Mouse (Mus musculus): ENCODE data around the gene Bcl7c.
"Not testable (repeated sequence)": the region's sequence is repeated elsewhere in the genome, so short reads cannot be mapped to it uniquely, and the experiment has no call there.

Gene Bcl7c

GRCm38 (mm10) chr7:127681888-127682553 is 26.7 kb downstream of the Bcl7c start:
- no peak for DNase-seq

DNA sequence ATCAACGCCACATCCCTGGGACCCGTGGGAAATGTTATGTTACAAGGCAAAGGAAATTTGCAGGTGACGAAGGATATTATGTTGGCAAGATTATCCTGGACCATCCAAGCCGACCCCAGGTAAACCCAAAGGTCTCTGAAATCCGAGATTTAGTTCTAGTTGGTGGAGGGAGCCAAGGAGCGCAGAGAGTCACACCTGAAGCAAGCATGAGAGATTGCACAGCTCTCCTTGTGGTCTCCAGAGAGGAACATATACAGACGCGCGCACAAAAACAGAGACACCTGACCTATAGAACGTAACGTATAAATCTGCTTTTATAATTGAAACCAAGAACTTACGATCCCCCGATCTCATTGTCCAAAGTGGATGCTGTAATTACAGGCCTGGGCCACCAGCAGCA is 28.2 kb downstream of the Bcl7c start:
- DNase-seq, result no peak

- DNase-seq, result no peak
Observed at GRCm38 (mm10) chr7:127678811-127679210, 29.9 kb downstream of the Bcl7c start.

GRCm38 (mm10) chr7:127677609-127678008 is 31.1 kb downstream of the Bcl7c start:
- DNase-seq, result no peak

DNA sequence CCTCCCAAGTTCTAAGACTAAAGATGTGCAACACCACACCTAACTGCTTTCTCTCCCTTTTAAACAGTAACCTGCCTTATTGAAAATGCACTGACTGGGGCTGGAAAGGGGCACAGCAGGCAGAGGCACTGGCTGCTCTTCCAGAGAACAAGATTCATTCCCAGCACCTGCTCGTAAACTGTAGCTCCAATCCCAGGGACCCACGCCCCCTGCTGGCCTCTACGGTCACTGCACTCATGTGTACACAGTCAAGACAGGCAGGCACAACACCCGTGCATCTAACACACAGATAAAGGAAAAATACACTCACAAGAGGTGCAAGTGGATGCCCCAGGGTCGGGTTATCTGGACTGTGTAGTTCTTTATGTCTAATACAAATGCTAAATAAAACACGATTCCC is 31.7 kb downstream of the Bcl7c start:
- no peak for DNase-seq

DNA sequence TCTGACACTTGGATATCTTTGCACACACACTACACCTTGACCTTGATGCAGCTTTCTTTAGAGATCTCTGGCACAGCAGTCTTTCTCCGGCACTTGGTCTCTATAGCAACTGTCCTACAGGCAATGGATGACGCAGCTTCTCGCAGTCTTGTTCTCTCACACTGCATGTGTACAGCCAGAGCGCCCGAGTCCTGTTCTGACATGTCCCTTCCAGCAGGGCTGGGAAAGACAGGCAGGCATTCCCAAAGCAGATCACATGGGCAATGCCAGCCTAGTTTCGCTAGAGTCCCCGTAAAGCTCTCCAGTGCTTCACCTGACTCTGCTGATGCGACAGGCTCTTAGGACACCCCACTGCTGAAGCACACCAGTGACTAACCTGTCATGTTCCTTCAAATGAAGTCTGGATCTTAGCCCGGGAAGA is 33.3 kb downstream of the Bcl7c start:
- DNase-seq, result peak; percentile 26

GRCm38 (mm10) chr7:127674977-127675376 is 33.8 kb downstream of the Bcl7c start:
- DNase-seq, result peak; percentile 86

GRCm38 (mm10) chr7:127672776-127673175 is 36.0 kb downstream of the Bcl7c start:
- no peak for DNase-seq

DNA sequence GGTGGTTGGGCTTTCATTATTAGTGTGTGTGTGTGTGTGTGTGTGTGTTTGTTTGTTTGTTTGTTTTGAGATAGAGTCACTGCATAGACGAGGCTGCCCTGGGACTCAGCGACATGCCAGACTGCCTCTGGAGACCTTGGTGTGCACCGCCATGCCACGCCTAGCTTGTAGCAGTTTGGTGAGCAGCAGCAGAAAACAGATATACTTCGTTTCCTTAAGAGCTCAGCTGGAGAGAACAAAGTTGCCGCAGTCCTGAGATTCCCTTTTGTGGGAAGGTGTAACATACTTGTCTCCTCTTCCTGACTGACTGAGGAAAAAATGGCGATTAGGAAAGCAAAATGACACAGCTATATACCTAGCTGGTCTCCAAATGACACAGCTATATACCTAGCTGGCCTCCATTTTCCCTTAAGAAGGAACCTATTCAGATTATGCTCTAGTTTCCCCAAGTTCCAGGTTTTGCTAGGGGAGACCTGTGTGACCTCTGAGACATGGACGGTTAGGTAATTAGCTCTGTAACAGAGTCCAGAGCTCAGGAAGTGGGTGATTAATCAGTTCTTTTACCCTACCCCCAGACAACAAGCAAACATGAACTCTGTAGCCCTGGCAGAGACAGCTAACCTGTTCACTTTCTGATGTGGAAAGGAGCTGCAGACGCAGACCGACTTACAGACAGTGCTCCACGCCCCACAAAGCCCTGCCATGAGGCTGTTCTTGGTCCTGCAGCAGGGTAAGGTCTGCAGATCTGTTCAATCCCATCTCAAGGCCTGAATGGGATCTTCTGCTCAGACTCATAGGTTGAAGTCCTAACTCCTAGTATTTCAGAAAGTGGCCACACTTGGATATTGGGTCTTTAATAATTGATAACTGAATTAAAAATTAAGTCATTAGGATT is 36.6 kb downstream of the Bcl7c start:
- no peak for DNase-seq

DNA sequence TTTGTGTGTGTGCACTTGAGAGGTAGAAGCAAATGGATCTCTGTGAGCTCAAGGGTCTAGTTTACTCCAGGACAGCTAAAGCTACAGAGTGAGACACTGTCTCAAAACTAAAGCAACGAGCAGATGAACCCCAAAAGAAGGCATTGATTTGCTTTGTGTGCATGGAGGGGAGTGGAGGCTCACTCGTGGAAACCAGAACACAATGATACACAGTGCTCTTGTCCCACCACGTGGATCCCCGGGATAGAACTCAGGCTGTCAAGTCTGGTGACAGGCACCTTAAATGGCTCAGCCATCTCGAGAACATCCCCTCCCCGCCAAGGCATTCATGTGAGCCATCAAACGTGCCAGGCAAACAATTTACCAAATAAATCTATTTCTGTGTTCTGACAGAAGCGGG is 41.6 kb downstream of the Bcl7c start:
- peak; percentile 32 for DNase-seq

DNA sequence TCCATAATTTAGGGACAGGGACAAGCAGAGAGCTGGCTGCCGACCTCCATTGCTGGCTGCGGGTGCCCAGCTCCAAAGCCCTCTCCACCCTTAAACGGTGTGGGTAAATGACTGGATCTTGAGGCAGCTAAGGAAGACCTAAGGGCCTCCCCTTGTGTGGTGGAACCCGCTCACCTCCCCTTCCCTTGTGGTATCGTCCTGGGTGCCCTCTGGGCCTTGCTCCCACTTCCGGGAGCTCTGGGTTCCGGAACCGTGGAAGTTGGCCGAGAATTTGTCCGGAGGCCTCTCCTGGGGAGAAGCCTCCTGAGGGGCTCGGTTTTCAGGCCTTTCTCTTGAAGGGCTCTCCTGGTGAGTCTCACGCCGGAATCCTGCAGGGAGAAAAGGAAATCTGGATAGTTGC is 42.1 kb downstream of the Bcl7c start:
- no peak for DNase-seq

- DNase-seq, result no peak
Observed at GRCm38 (mm10) chr7:127666066-127666654, 42.6 kb downstream of the Bcl7c start.

DNA sequence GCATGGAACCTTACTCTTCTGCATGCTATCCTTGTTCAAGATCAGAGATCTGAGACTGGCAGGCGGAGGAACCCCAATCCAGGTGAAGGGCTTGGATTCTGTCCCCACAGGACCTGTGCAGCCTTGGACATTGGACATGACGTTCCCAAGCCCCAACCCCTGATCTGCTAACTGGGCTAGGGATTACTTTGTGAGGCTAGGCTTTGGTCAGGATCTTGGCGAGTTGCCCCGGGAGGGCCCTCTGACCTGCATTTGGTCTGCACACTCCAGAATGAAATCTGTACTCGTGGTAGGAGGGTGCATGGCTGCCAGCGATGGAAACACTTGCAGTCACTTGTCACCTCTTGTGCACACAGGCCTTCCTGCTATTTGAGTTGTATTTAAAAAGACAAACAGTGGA is 45.8 kb downstream of the Bcl7c start:
- DNase-seq, result no peak

GRCm38 (mm10) chr7:127661833-127662232 is 46.9 kb downstream of the Bcl7c start:
- DNase-seq, result no peak

GRCm38 (mm10) chr7:127660882-127661281 is 47.9 kb downstream of the Bcl7c start:
- no peak for DNase-seq

DNA sequence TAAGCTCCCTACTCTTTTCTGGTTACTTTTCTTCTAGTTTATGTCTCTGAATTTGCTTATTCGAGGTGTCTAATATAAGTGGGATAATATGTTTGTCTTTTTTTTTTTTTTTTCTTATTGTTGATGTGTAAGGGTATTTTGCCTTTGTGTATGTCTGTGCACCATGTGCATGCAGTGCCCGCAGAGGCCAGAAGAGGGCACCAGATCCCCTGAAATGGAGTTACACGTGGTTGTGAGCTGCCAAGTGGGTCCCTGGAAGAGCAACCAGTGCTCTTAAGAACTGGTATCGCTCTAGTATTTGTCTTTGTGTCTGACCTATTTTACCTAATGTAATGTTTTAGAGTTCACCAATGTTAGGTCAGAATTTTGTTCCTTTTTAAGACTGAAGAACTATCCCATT is 51.8 kb downstream of the Bcl7c start:
- DNase-seq, result no peak

DNA sequence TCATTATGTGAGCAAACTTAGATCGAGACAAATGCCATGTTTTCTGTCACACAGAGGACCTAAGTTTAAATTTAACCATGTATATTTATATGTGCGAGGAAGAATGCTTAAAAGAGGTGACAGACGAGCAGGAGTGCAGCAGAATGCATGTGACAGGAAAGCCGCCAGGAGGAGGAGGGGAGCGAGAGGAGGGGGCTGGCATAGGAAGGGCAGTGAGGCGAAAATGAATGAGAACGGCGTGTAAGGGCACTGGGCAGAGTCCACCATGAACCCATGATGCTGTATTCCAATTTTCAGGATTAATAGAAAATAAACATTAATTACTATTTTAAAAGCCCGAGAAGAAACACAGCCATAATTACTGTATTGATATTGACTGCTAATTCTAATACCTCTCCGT is 54.4 kb downstream of the Bcl7c start:
- DNase-seq, result no peak

- DNase-seq, result no peak
Observed at GRCm38 (mm10) chr7:127652050-127652449, 56.7 kb downstream of the Bcl7c start.

DNA sequence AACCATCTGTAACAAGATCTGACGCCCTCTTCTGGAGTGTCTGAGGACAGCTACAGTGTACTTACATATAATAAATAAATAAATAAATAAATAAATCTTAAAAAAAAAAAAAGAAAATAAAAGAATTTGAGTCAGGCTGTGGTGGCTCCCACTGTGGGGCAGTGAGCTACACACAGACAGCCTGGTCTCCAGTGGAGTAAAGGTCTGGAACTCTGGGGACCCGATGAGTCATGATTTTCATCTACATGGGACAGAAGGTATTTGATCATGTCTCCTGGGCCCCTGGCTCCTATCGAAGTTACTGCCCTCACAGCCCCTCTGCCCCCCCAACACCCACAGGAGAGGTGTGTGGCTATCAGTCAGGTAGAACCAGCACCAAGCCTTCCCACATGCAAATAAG is 57.1 kb downstream of the Bcl7c start:
- DNase-seq, result no peak

- DNase-seq, result no peak
Observed at GRCm38 (mm10) chr7:127649206-127649605, 59.5 kb downstream of the Bcl7c start.

DNA sequence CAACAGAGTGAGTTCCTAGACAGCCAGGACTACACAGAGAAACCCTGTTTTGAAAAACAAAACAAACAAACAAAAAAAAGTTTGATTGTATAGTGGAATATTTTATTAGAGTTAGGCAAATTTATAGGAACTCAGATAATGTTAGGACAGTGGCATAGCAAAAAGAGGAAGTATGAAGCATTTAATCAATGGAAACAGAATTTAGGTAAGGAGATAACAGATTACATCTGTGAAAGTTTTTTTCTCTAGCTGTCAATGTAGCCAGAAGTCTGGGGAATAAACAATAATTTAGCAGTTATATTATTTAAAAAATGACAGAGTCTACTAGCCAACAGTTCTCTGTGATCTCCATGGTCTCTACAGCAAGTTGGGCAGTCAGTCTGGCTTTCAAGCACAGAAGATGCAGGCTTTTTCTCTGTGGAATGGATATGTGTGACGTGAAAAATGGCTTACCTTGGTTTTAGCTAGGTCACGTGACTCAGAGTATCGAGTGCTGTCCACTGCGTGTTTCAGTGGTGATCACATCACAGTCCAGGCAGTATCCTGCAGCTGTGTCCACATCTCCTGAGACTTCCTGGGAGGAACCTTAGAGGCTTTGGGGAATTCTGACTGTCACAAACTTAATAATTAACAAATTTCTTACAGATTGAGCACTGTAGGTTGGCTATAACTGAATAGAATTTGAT is 60.1 kb downstream of the Bcl7c start:
- DNase-seq, result no peak

DNA sequence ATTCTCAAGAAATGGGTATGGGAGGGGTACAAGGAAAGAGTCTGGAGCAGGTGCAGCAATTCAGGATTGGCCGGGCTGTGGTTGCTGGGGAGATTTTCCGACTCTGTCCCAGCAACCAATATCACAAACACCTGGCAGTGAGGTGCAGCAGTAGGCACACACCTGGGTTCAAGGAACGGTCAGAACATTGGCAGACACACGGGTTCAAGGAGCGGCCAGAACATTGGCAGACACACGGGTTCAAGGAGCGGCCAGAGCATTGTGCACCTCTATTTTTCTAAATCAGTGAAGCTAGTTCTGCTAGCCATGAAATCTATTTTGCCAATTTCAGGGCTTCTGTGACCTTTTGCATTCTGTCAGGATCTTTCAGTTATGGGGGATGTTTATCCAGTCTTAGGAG is 61.2 kb downstream of the Bcl7c start:
- DNase-seq, result not testable (repeated sequence)

- DNase-seq, result no peak
Observed at GRCm38 (mm10) chr7:127646363-127646762, 62.4 kb downstream of the Bcl7c start.

Data from layer of hippocampus, adult 9-11 months (tissue).